Mouse (Mus musculus) testis, adult 2 months (tissue): ENCODE results near the gene Oaz1. TPM values are rescaled to one million over a fixed set of nuclear protein-coding genes. Genes with fewer than 3 reads are reported as not detected.
"Not testable (repeated sequence)": the region's sequence is repeated elsewhere in the genome, so short reads cannot be mapped to it uniquely, and the experiment has no call there.

Experiments used
- H3K27ac ChIP-seq: fragments of 200-500 bp; 2 replicates; pipeline ENCODE4 v1.5.1; 2012; ENCODE audit warnings: low read depth, low read length; ENCODE audit not compliant: control insufficient read depth, insufficient read depth
- H3K27me3 ChIP-seq: fragments of 200-500 bp; 2 replicates; pipeline ENCODE4 v1.6.1; 2012; ENCODE audit warnings: mild to moderate bottlenecking, low read length, moderate library complexity; ENCODE audit not compliant: control insufficient read depth, insufficient read depth
- H3K36me3 ChIP-seq: fragments of 200-500 bp; 2 replicates; pipeline ENCODE4 v1.6.1; 2012; ENCODE audit warnings: mild to moderate bottlenecking, low read length; ENCODE audit not compliant: control insufficient read depth, insufficient read depth
- H3K4me1 ChIP-seq: fragments of 200-500 bp; 2 replicates; pipeline ENCODE4 v1.6.1; 2012; ENCODE audit warnings: low read length; ENCODE audit not compliant: control insufficient read depth, insufficient read depth
- H3K4me3 ChIP-seq: fragments of 200-500 bp; 2 replicates; pipeline ENCODE4 v1.5.1; 2012; ENCODE audit warnings: low read depth, mild to moderate bottlenecking, low read length, moderate library complexity, mixed read lengths; ENCODE audit not compliant: control insufficient read depth
- CTCF ChIP-seq: fragments of 200-500 bp; IDR thresholded peaks from 2 replicates; pipeline ENCODE4 v1.5.1; 2012; ENCODE audit warnings: low read depth, mild to moderate bottlenecking, inconsistent platforms, low read length, moderate library complexity; ENCODE audit not compliant: control insufficient read depth, insufficient read depth, insufficient replicate concordance
- POLR2A ChIP-seq: fragments of 200-500 bp; IDR thresholded peaks from 2 replicates; pipeline ENCODE4 v1.6.1; 2012; ENCODE audit warnings: low read depth, mild to moderate bottlenecking, inconsistent platforms, low read length, moderate library complexity; ENCODE audit not compliant: control insufficient read depth
- polyA plus RNA-seq: library from polyadenylated mRNA; depleted of rRNA; stranded (reverse); fragments of >200 nt; gene quantifications from 2 replicates; pipeline ENCODE4 v1.2.3, GENCODE M21; 2012

Oaz1 gene
- polyA plus RNA-seq, 1 experiment = 275 TPM

- Histone ChIP-seq H3K27me3 (no peaks in the 10 kb centered on the region), H3K36me3 (no peaks in the 10 kb centered on the region), H3K4me3 (no peak overlapping the region), H3K27ac (no peak overlapping the region), H3K4me1 (no peaks in the 10 kb centered on the region)
- TF ChIP-seq POLR2A (no peak), CTCF (no peak)
These were observed 9.3 kb upstream of the Oaz1 start for GRCm38 (mm10) chr10:80817164-80817563.

- H3K27ac ChIP-seq, H3K27me3 ChIP-seq, H3K36me3 ChIP-seq, H3K4me3 ChIP-seq, H3K4me1 ChIP-seq: not testable (repeated sequence)
These were observed 8.5 kb upstream of the Oaz1 start for GRCm38 (mm10) chr10:80817955-80818354.

- Histone ChIP-seq H3K27ac (no peak overlapping the region), H3K27me3 (no peaks in the 10 kb centered on the region), H3K4me1 (no peaks in the 10 kb centered on the region; the same call in 1 of the 2 replicates), H3K36me3 (no peaks in the 10 kb centered on the region), H3K4me3 (no peak overlapping the region)
- TF ChIP-seq CTCF (no peak), POLR2A (no peak)
These were observed 7.7 kb upstream of the Oaz1 start for GRCm38 (mm10) chr10:80818599-80819281.

- Histone ChIP-seq H3K36me3 (no peaks in the 10 kb centered on the region), H3K27ac (no peak overlapping the region), H3K4me3 (no peak overlapping the region), H3K27me3 (no peaks in the 10 kb centered on the region), H3K4me1 (peaks cover 4% of the 10 kb centered on the region)
- TF ChIP-seq CTCF = no peak
These were observed 7.0 kb upstream of the Oaz1 start for GRCm38 (mm10) chr10:80819406-80819805.

GRCm38 (mm10) chr10:80821991-80822390 is 4.5 kb upstream of the Oaz1 start:
- H3K27ac ChIP-seq = no peak overlapping the region
- TF ChIP-seq CTCF = no peak
- no peaks in the 10 kb centered on the region for H3K36me3 ChIP-seq
- peaks cover 6% of the 10 kb centered on the region for H3K4me1 ChIP-seq
- no peak overlapping the region for H3K4me3 ChIP-seq
- no peaks in the 10 kb centered on the region for H3K27me3 ChIP-seq

GRCm38 (mm10) chr10:80822528-80822927 is 3.9 kb upstream of the Oaz1 start:
- TF ChIP-seq CTCF (no peak), POLR2A (no peak)
- H3K27me3 ChIP-seq = no peaks in the 10 kb centered on the region
- H3K36me3 ChIP-seq = no peaks in the 10 kb centered on the region
- H3K4me1 ChIP-seq = peaks cover 6% of the 10 kb centered on the region
- H3K27ac ChIP-seq = no peak overlapping the region
- no peak overlapping the region for H3K4me3 ChIP-seq

GRCm38 (mm10) chr10:80823316-80823715 is 3.1 kb upstream of the Oaz1 start:
- no peaks in the 10 kb centered on the region for H3K27me3 ChIP-seq
- TF ChIP-seq CTCF (no peak), POLR2A (no peak)
- H3K4me3 ChIP-seq = no peak overlapping the region
- H3K27ac ChIP-seq = no peak overlapping the region
- H3K36me3 ChIP-seq = no peaks in the 10 kb centered on the region
- peaks cover 8% of the 10 kb centered on the region for H3K4me1 ChIP-seq

GRCm38 (mm10) chr10:80823847-80824643 is 2.4 kb upstream of the Oaz1 start:
- TF ChIP-seq POLR2A (0 out of 2 replicates have a peak, but pooled peaks have one; percentile 26), CTCF (no peak)
- Histone ChIP-seq H3K4me1 (peaks cover 8% of the 10 kb centered on the region), H3K27ac (peak overlapping the region; percentile 51), H3K4me3 (peak overlapping the region; percentile 61), H3K36me3 (no peaks in the 10 kb centered on the region), H3K27me3 (no peaks in the 10 kb centered on the region)
